In genomic region chr3:108444029-108444428, GRCm38 (mm10) we compare ENCODE assay signal across 7 mouse cellular contexts. TPM values are rescaled to one million over a fixed set of nuclear protein-coding genes. Genes with fewer than 3 reads are reported as not detected.
A peak's percentile ranks its signal among the peaks of the same experiment; 100 is the strongest.
DNase-seq lines count a peak whose midpoint lies in the region; ATAC-seq lines count a peak whose summit lies in the region.

No protein-coding gene starts in this region.

- H3K4me2 ChIP-seq in heart, embryonic 13.5 days, result peak overlapping the region; percentile 96

- peak overlapping the region; percentile 80 for H3K27ac ChIP-seq in heart, embryonic 13.5 days (replicated peaks)

- no peak for ATAC-seq in heart, embryonic 13.5 days (ENCODE audit: extremely low read depth, insufficient number of reproducible peaks, low FRiP score, low TSS enrichment)
- peak; percentile 72 for ATAC-seq in megakaryocyte, adult 5-6 weeks (ENCODE audit: poor library complexity, severe bottlenecking)

- peak; percentile 67 to 70 for DNase-seq in B cell, adult 2 months
- peak; percentile 25 to 38 for DNase-seq in CD8-positive naive resting alpha-beta T cell, adult 2 months (ENCODE audit: low read depth in 2 of 2, low spot score in 2 of 2)
- peak; percentile 37 to 47 for DNase-seq in cerebellum, postnatal 10 days
- peak; percentile 62 to 76 for DNase-seq in kidney, postnatal 25 days
- DNase-seq in spleen, postnatal 36 days (ENCODE audit: low spot score in 2 of 2), result peak; percentile 57 to 60

- no peaks in the 10 kb centered on the region for H3K27me3 ChIP-seq in heart, embryonic 13.5 days (replicated peaks)

- 18% methylated on average over 8 of the region's 8 CpGs for WGBS in heart, embryonic 13.5 days

- peaks cover 22% of the 10 kb centered on the region for H3K36me3 ChIP-seq in heart, embryonic 13.5 days

- peak overlapping the region; percentile 78 for H3K4me3 ChIP-seq in heart, embryonic 13.5 days

- no peaks in the 10 kb centered on the region for H3K9me3 ChIP-seq in heart, embryonic 13.5 days

- H3K4me1 ChIP-seq in heart, embryonic 13.5 days, result peaks cover 26% of the 10 kb centered on the region

- H3K9ac ChIP-seq in heart, embryonic 13.5 days, result peak overlapping the region; percentile 88

RNA-seq across cellular contexts. Expression of gene Sars, which starts 1.0 kb away (rescaled TPM):
- 78.2 and 91.4 TPM in 2 replicates for polyA plus RNA-seq in heart, embryonic 13.5 days (2015; fragmentation: Nextera tagmentation; extraction: Ambion mirVana)
- 19.2 and 19.9 TPM in 2 replicates for total RNA-seq in megakaryocyte, adult 5-6 weeks (2015)
- total RNA-seq in megakaryocyte, adult 5-6 weeks (2017), result 241 and 283 TPM in 2 replicates

RNA-seq across cellular contexts. Expression of gene Celsr2, which starts 28.7 kb away (rescaled TPM):
- polyA plus RNA-seq in heart, embryonic 13.5 days (2015; fragmentation: Nextera tagmentation; extraction: Ambion mirVana), result 2.1 and 3.1 TPM in 2 replicates
- total RNA-seq in megakaryocyte, adult 5-6 weeks (2015), result 0.75 and 0.94 TPM in 2 replicates
- 0.22 and 0.81 TPM in 2 replicates for total RNA-seq in megakaryocyte, adult 5-6 weeks (2017)
